Mouse (Mus musculus): ENCODE results near the gene Ctnnd2. TPM values are rescaled to one million over a fixed set of nuclear protein-coding genes. Genes with fewer than 3 reads are reported as not detected.

Ctnnd2 gene
- polyA plus RNA-seq, 1 experiment from 2014 or later = 0.15 TPM

DNA sequence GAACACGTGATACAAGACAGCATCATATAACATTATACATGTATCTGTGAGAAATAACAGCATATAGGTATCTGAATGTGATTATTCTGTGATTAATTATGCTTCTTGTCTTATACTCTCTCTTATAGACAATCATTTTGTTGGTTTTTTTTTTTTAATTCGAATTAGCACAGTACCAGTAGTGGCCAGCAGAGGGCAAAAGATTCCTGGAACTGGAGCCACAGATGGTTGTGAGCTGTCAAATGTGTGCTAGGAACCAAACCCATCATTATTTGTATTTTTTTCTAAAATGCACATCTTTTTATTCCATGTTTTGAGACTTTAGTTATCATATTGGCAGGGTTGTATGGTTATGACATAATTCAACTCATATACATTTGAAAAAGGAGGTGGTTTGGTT, 130.4 kb downstream of the Ctnnd2 start:
- H3K36me3 ChIP-seq (replicated peaks; ENCODE audit: insufficient read depth, low read length) = no peaks in the 10 kb centered on the region
- TF ChIP-seq EP300 (IDR thresholded peaks at IDR 0.05; ENCODE audit: low read depth) (no peak), CTCF (IDR thresholded peaks at IDR 0.05; ENCODE audit: low read depth) (peak; percentile 41)
- H3K27ac ChIP-seq (ENCODE audit: low read depth) = no peak overlapping the region
- 54% methylated on average over 2 of the region's 2 CpGs for WGBS (ENCODE audit: insufficient replicate concordance)
- peaks cover 3% of the 10 kb centered on the region; the same call in 1 of the 2 replicates for H3K9me3 ChIP-seq (ENCODE audit: low read length)
- H3K27me3 ChIP-seq (ENCODE audit: insufficient read depth, low read length) = no peaks in the 10 kb centered on the region
- no peak for DNase-seq
- no peak overlapping the region for H3K4me3 ChIP-seq (ENCODE audit: low read depth, low read length)
- ATAC-seq = no peak
- no peak overlapping the region for H3K4me2 ChIP-seq (ENCODE audit: low read depth, low read length)
- H3K4me1 ChIP-seq (ENCODE audit: insufficient read depth) = no peaks in the 10 kb centered on the region
- no peak overlapping the region for H3K9ac ChIP-seq (replicated peaks)

DNA sequence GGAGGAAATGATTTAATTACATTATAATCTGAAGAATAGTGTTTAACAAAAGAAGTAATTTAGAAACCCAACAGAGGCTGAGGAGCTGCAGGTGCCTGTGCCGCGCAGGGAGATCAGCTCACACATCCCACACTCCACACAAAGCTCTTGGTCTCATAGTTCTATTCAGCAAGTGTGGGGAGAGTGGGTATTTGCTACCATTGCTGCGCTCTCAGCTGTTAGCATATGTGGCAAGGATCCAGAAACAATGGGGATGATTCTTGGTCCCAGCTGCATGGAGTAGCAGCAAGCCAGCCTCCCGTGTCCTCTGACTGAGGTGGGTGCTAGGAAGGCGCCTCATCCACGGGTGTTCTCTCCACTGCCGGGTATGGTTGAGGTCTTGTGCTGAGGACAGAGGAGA, 134.0 kb downstream of the Ctnnd2 start:
- H3K9me3 ChIP-seq (ENCODE audit: low read length) = peaks cover 3% of the 10 kb centered on the region; the same call in 1 of the 2 replicates
- no peaks in the 10 kb centered on the region for H3K4me1 ChIP-seq (ENCODE audit: insufficient read depth)
- H3K27ac ChIP-seq (ENCODE audit: low read depth) = no peak overlapping the region
- WGBS (ENCODE audit: insufficient replicate concordance) = 81% methylated on average over 7 of the region's 7 CpGs
- ATAC-seq (no peak), DNase-seq (no peak)
- no peak overlapping the region for H3K4me2 ChIP-seq (ENCODE audit: low read depth, low read length)
- no peaks in the 10 kb centered on the region for H3K27me3 ChIP-seq (ENCODE audit: insufficient read depth, low read length)
- no peaks in the 10 kb centered on the region for H3K36me3 ChIP-seq (replicated peaks; ENCODE audit: insufficient read depth, low read length)
- H3K9ac ChIP-seq (replicated peaks) = no peak overlapping the region
- TF ChIP-seq EP300 (IDR thresholded peaks at IDR 0.05; ENCODE audit: low read depth) (no peak), CTCF (IDR thresholded peaks at IDR 0.05; ENCODE audit: low read depth) (no peak)
- no peak overlapping the region for H3K4me3 ChIP-seq (ENCODE audit: low read depth, low read length)

DNA sequence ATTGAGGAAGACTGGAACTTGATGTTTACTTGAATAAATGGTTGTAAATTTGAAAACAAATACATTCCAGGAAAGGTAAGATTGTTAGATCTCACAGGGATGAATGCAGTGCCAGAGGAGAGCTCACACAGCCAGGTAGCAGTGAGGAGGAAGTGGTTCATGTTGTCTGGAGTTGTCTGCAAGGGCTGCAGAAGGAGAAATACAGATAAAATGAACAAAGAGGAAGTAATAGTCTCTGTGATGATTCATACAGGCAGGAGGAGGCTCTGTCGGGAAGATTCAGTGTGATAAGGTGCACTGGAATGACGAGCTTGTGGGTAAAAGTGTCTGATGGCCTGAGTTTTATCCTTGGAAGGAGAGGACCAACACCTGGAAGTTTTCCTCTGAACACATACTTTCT, 150.2 kb downstream of the Ctnnd2 start:
- Histone ChIP-seq H3K27ac (ENCODE audit: low read depth) (no peak overlapping the region), H3K27me3 (ENCODE audit: insufficient read depth, low read length) (no peaks in the 10 kb centered on the region), H3K9ac (replicated peaks) (no peak overlapping the region), H3K4me1 (ENCODE audit: insufficient read depth) (no peaks in the 10 kb centered on the region), H3K4me3 (ENCODE audit: low read depth, low read length) (no peak overlapping the region), H3K9me3 (ENCODE audit: low read length) (no peaks in the 10 kb centered on the region), H3K36me3 (replicated peaks; ENCODE audit: insufficient read depth, low read length) (no peaks in the 10 kb centered on the region), H3K4me2 (ENCODE audit: low read depth, low read length) (no peak overlapping the region)
- WGBS (ENCODE audit: insufficient replicate concordance) = 18% methylated on average over 2 of the region's 2 CpGs
- TF ChIP-seq CTCF (IDR thresholded peaks at IDR 0.05; ENCODE audit: low read depth) = no peak
- DNase-seq = no peak
- ATAC-seq = no peak

DNA sequence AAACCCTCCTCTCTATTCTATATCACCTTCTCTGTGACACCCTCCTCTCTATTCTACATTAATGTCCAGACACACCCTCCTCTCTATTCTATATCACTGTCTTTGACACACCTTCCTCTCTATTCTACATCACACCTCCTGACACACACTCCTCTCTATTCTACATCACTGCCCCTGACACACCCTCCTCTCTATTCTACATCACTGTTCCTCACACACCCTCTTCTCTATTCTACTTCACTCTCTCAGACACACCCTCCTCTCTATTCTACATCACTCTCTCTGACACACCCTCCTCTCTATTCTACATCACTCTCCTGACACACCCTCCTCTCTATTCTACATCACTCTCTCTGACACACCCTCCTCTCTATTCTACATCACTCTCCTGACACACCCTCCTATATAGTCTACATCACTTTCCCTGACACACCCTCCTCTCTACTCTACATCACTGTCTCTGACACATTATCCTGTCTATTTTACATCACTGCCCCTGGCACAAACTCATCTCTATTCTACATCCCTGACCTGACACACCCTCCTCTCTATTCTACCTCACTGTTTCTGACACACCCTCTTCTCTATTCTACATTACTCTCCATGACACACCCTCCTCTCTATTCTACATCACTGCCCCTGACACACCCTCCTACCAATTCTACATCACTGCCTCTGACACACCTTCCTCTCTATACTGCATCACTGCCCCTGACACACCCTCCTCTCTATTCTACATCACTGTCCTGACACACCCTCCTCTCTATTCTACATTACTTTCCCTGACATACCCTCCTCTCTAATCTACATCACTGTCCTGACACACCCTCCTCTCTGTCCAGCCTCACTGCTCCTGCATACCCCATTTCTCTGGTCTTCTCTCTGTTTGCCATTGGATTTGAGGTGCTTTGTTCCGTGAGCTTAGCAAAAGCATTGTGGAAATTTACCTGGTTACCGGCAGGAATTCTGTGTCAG, 161.2 kb downstream of the Ctnnd2 start:
- no peak overlapping the region for H3K4me2 ChIP-seq (ENCODE audit: low read depth, low read length)
- no peak overlapping the region for H3K9ac ChIP-seq (replicated peaks)
- H3K36me3 ChIP-seq (replicated peaks; ENCODE audit: insufficient read depth, low read length) = no peaks in the 10 kb centered on the region
- ATAC-seq (no peak), DNase-seq (no peak)
- no peaks in the 10 kb centered on the region for H3K27me3 ChIP-seq (ENCODE audit: insufficient read depth, low read length)
- no peaks in the 10 kb centered on the region for H3K9me3 ChIP-seq (ENCODE audit: low read length)
- WGBS (ENCODE audit: insufficient replicate concordance) = 55% methylated on average over 2 of the region's 2 CpGs
- H3K4me3 ChIP-seq (ENCODE audit: low read depth, low read length) = no peak overlapping the region
- H3K27ac ChIP-seq (ENCODE audit: low read depth) = no peak overlapping the region
- no peak for TF ChIP-seq EP300 (IDR thresholded peaks at IDR 0.05; ENCODE audit: low read depth)
- TF ChIP-seq CTCF (IDR thresholded peaks at IDR 0.05; ENCODE audit: low read depth) = no peak
- H3K4me1 ChIP-seq (ENCODE audit: insufficient read depth) = no peaks in the 10 kb centered on the region

DNA sequence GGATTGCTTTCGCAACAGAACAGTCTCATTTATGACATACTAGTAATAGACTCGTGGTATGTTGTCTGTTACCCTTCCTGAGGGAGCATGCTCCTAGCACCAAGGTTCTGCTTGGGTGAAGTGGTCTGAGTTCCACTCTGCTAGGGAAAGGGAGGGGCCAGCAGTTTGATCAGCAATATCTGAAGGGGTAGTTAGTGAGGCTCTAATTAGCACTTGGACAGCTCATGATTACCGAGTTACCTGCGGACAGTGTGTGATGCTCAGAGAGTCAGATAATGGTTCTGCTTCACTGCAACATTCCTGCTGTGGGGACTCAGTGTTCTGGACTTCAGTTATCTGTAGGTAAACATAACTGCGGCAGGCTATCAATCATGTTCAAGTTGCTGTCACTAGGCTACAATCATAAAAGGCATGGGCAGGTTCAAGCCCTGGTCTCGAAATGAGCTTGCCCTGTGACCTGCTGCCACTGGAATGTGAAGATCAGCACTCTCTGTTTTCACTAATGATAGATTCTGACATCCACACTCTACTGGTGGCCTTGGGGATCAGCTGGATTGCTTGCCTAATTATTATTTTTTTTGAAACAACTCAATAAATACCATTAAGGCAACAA, 166.3 kb downstream of the Ctnnd2 start:
- no peaks in the 10 kb centered on the region for H3K9me3 ChIP-seq (ENCODE audit: low read length)
- no peak for DNase-seq
- H3K9ac ChIP-seq (replicated peaks) = no peak overlapping the region
- no peak overlapping the region for H3K4me3 ChIP-seq (ENCODE audit: low read depth, low read length)
- no peak overlapping the region for H3K4me2 ChIP-seq (ENCODE audit: low read depth, low read length)
- H3K4me1 ChIP-seq (ENCODE audit: insufficient read depth) = no peaks in the 10 kb centered on the region
- TF ChIP-seq EP300 (IDR thresholded peaks at IDR 0.05; ENCODE audit: low read depth) = no peak
- TF ChIP-seq CTCF (IDR thresholded peaks at IDR 0.05; ENCODE audit: low read depth) = no peak
- H3K27me3 ChIP-seq (ENCODE audit: insufficient read depth, low read length) = no peaks in the 10 kb centered on the region
- 62% methylated on average over 6 of the region's 6 CpGs for WGBS (ENCODE audit: insufficient replicate concordance)
- H3K27ac ChIP-seq (ENCODE audit: low read depth) = no peak overlapping the region
- no peaks in the 10 kb centered on the region for H3K36me3 ChIP-seq (replicated peaks; ENCODE audit: insufficient read depth, low read length)
- no peak for ATAC-seq

DNA sequence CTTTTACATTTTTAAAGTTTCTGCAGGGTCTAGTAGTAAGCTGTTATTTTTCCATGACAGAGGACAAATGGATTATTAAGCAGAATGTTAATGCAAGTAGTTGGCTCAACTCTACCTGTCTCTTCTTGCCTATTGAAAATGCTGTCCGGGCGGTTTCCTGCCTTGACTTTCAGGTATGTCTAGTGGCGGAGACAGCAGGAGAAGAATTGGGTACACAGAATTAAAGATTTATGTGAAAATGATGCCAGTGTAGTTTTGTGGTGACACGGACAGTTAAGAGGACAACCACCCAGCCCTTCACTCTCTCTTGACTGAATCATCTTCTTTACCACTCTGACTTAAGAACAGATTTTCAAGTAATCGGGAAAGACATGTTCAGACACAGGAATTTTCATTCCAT, 173.4 kb downstream of the Ctnnd2 start:
- H3K36me3 ChIP-seq (replicated peaks; ENCODE audit: insufficient read depth, low read length) = no peaks in the 10 kb centered on the region
- no peaks in the 10 kb centered on the region for H3K27me3 ChIP-seq (ENCODE audit: insufficient read depth, low read length)
- TF ChIP-seq CTCF (IDR thresholded peaks at IDR 0.05; ENCODE audit: low read depth) (no peak), EP300 (IDR thresholded peaks at IDR 0.05; ENCODE audit: low read depth) (no peak)
- H3K27ac ChIP-seq (ENCODE audit: low read depth) = no peak overlapping the region
- H3K9me3 ChIP-seq (ENCODE audit: low read length) = no peaks in the 10 kb centered on the region
- H3K9ac ChIP-seq (replicated peaks) = no peak overlapping the region
- no peak overlapping the region for H3K4me3 ChIP-seq (ENCODE audit: low read depth, low read length)
- WGBS (ENCODE audit: insufficient replicate concordance) = 85% methylated on average over 5 of the region's 5 CpGs
- no peak for DNase-seq
- ATAC-seq = no peak
- H3K4me1 ChIP-seq (ENCODE audit: insufficient read depth) = no peaks in the 10 kb centered on the region
- no peak overlapping the region for H3K4me2 ChIP-seq (ENCODE audit: low read depth, low read length)

All from liver, postnatal 0 days (tissue).